Mouse (Mus musculus): ENCODE measurements at regions not wholly inside any gene's neighbourhood (a gene's known extent, or its start where the extent isn't known, plus 50 kb on each side); places are given as distances from the start of the nearest gene placed in this dataset.

DNA sequence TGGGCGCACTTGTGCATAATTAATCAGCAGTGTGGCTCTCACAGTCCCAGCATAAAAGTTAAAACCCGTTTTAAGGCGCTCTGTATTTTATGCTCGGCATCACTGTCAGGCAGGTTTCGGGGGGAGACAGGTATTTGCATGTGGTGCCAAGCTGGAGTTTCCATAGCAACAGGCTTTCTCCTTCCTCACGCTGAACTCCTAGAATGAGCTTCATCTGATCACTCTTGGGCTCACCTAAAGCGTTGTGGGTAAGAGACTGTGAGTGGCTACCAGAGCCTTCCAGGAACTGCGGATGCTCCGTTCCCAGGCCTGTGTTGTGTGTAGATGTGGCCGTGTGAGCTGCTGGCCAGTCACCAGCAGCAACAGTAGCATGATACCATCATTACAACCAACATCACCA is 161.5 kb downstream of the Ajap1 start:
- peak; percentile 44; the same call in 1 of the 2 replicates for ATAC-seq (ENCODE audit: low FRiP score)

GRCm38 (mm10) chr4:153320602-153321001 is 162.0 kb downstream of the Ajap1 start:
- no peak overlapping the region; the same call in 1 of the 2 replicates for H3K9ac ChIP-seq (replicated peaks; ENCODE audit: low read length, poor library complexity, severe bottlenecking)
- no peak for TF ChIP-seq CTCF (IDR thresholded peaks at IDR 0.05)

More for the DNA sequence above, 161.5 kb downstream of the Ajap1 start:
- Histone ChIP-seq H3K36me3 (ENCODE audit: insufficient read depth, low read length) (no peaks in the 10 kb centered on the region), H3K4me1 (ENCODE audit: insufficient read depth, low read length) (0 out of 2 replicates have a peak, but pooled peaks cover 7% of the 10 kb centered on the region), H3K9me3 (ENCODE audit: low read length) (no peaks in the 10 kb centered on the region), H3K4me3 (ENCODE audit: low read depth, low read length) (no peak overlapping the region), H3K9ac (replicated peaks; ENCODE audit: low read length, poor library complexity, severe bottlenecking) (no peak overlapping the region), H3K4me2 (ENCODE audit: low read depth, low read length, poor library complexity, severe bottlenecking) (peak overlapping the region; percentile 32; the same call in 1 of the 2 replicates), H3K27ac (ENCODE audit: low read depth, low read length) (peak overlapping the region; percentile 78), H3K27me3 (ENCODE audit: insufficient read depth, low read length) (no peaks in the 10 kb centered on the region)
- no peak for TF ChIP-seq CTCF (IDR thresholded peaks at IDR 0.05)
- 39% methylated on average over 10 of the region's 10 CpGs for WGBS
- peak; percentile 68 for DNase-seq (ENCODE audit: low spot score)

GRCm38 (mm10) chr4:153316964-153317724 is 165.5 kb downstream of the Ajap1 start:
- H3K9ac ChIP-seq (replicated peaks; ENCODE audit: low read length, poor library complexity, severe bottlenecking), result no peak overlapping the region
- H3K27me3 ChIP-seq (ENCODE audit: insufficient read depth, low read length), result no peaks in the 10 kb centered on the region
- H3K27ac ChIP-seq (ENCODE audit: low read depth, low read length), result no peak overlapping the region
- no peak for TF ChIP-seq CTCF (IDR thresholded peaks at IDR 0.05)
- H3K36me3 ChIP-seq (ENCODE audit: insufficient read depth, low read length), result no peaks in the 10 kb centered on the region
- H3K4me2 ChIP-seq (ENCODE audit: low read depth, low read length, poor library complexity, severe bottlenecking), result no peak overlapping the region
- 68% methylated on average over 16 of the region's 16 CpGs for WGBS
- ATAC-seq (ENCODE audit: low FRiP score), result no peak
- 0 out of 2 replicates have a peak, but pooled peaks cover 7% of the 10 kb centered on the region for H3K4me1 ChIP-seq (ENCODE audit: insufficient read depth, low read length)
- H3K9me3 ChIP-seq (ENCODE audit: low read length), result no peaks in the 10 kb centered on the region
- DNase-seq (ENCODE audit: low spot score), result no peak
- H3K4me3 ChIP-seq (ENCODE audit: low read depth, low read length), result no peak overlapping the region

More at GRCm38 (mm10) chr4:153320602-153321001, 162.0 kb downstream of the Ajap1 start:
- peak overlapping the region; percentile 78 for H3K27ac ChIP-seq (ENCODE audit: low read depth, low read length)
- H3K9me3 ChIP-seq (ENCODE audit: low read length), result no peaks in the 10 kb centered on the region
- H3K4me1 ChIP-seq (ENCODE audit: insufficient read depth, low read length), result 0 out of 2 replicates have a peak, but pooled peaks cover 7% of the 10 kb centered on the region
- peak overlapping the region; percentile 32 for H3K4me2 ChIP-seq (ENCODE audit: low read depth, low read length, poor library complexity, severe bottlenecking)
- H3K4me3 ChIP-seq (ENCODE audit: low read depth, low read length), result no peak overlapping the region
- H3K27me3 ChIP-seq (ENCODE audit: insufficient read depth, low read length), result no peaks in the 10 kb centered on the region
- DNase-seq (ENCODE audit: low spot score) (peak; percentile 13), ATAC-seq (ENCODE audit: low FRiP score) (peak; percentile 49; the same call in 1 of the 2 replicates)
- H3K36me3 ChIP-seq (ENCODE audit: insufficient read depth, low read length), result no peaks in the 10 kb centered on the region
- WGBS, result 35% methylated on average over 9 of the region's 9 CpGs

GRCm38 (mm10) chr4:153316519-153316918 is 166.1 kb downstream of the Ajap1 start:
- ATAC-seq (ENCODE audit: low FRiP score), result no peak
- Histone ChIP-seq H3K4me3 (ENCODE audit: low read depth, low read length) (no peak overlapping the region), H3K36me3 (ENCODE audit: insufficient read depth, low read length) (no peaks in the 10 kb centered on the region), H3K9me3 (ENCODE audit: low read length) (no peaks in the 10 kb centered on the region), H3K4me1 (ENCODE audit: insufficient read depth, low read length) (0 out of 2 replicates have a peak, but pooled peaks cover 4% of the 10 kb centered on the region), H3K27me3 (ENCODE audit: insufficient read depth, low read length) (no peaks in the 10 kb centered on the region), H3K27ac (ENCODE audit: low read depth, low read length) (no peak overlapping the region), H3K9ac (replicated peaks; ENCODE audit: low read length, poor library complexity, severe bottlenecking) (no peak overlapping the region), H3K4me2 (ENCODE audit: low read depth, low read length, poor library complexity, severe bottlenecking) (no peak overlapping the region)
- TF ChIP-seq CTCF (IDR thresholded peaks at IDR 0.05), result no peak
- DNase-seq (ENCODE audit: low spot score), result no peak
- 71% methylated on average over 4 of the region's 4 CpGs for WGBS

DNA sequence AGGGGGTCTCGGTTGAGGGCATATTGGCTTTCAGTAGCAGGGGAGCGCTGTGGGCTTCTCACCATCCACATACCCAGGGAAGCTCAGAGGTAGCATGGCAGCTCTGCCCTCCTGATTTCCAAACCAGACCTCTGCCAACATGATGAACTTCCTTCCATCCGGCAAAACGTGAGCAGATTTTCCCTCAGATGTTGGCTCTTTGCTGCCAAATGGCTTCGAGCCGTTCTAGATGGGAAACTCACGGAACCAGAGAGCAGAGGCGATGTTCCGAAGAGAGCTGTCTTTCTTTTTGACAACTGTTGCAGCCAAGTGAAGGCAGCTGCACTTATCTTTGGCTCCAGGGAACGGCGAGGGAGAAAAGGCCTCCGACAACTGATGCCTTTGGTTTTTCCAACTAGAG is 168.7 kb downstream of the Ajap1 start:
- ATAC-seq (ENCODE audit: low FRiP score) (no peak), DNase-seq (ENCODE audit: low spot score) (peak; percentile 36)
- no peak overlapping the region for H3K9ac ChIP-seq (replicated peaks; ENCODE audit: low read length, poor library complexity, severe bottlenecking)
- H3K36me3 ChIP-seq (ENCODE audit: insufficient read depth, low read length), result no peaks in the 10 kb centered on the region
- no peak for TF ChIP-seq CTCF (IDR thresholded peaks at IDR 0.05)
- no peaks in the 10 kb centered on the region for H3K4me1 ChIP-seq (ENCODE audit: insufficient read depth, low read length)
- H3K27ac ChIP-seq (ENCODE audit: low read depth, low read length), result no peak overlapping the region
- no peak overlapping the region for H3K4me2 ChIP-seq (ENCODE audit: low read depth, low read length, poor library complexity, severe bottlenecking)
- H3K9me3 ChIP-seq (ENCODE audit: low read length), result no peaks in the 10 kb centered on the region
- WGBS, result 91% methylated on average over 12 of the region's 12 CpGs
- no peaks in the 10 kb centered on the region for H3K27me3 ChIP-seq (ENCODE audit: insufficient read depth, low read length)
- no peak overlapping the region for H3K4me3 ChIP-seq (ENCODE audit: low read depth, low read length)

DNA sequence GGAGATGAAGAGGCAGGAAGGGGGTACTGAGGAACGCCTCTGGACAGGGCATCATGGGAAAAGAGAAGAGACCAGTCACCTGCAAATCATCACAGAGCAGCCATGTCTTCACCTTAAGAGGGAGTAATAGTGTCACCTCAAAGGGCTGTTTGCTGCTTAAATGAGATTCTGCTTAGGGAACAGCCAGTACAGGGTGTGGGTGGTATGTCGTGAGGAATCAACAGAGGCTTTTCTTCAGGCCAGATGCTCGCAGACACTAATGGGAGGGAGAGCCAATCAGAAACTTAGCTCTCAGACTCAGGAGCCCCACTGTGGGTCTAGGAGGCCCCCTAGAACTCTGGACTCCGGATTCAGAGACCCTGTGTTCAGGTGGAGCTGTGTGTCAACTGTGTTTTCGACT is 171.0 kb downstream of the Ajap1 start:
- 74% methylated on average over 5 of the region's 5 CpGs for WGBS

More for the DNA sequence above, 171.0 kb downstream of the Ajap1 start:
- H3K27ac ChIP-seq (ENCODE audit: low read depth, low read length), result no peak overlapping the region
- H3K4me1 ChIP-seq (ENCODE audit: insufficient read depth, low read length), result no peaks in the 10 kb centered on the region
- H3K27me3 ChIP-seq (ENCODE audit: insufficient read depth, low read length), result no peaks in the 10 kb centered on the region
- ATAC-seq (ENCODE audit: low FRiP score) (no peak), DNase-seq (ENCODE audit: low spot score) (no peak)
- H3K9me3 ChIP-seq (ENCODE audit: low read length), result no peaks in the 10 kb centered on the region
- no peaks in the 10 kb centered on the region for H3K36me3 ChIP-seq (ENCODE audit: insufficient read depth, low read length)
- no peak overlapping the region for H3K4me3 ChIP-seq (ENCODE audit: low read depth, low read length)
- H3K9ac ChIP-seq (replicated peaks; ENCODE audit: low read length, poor library complexity, severe bottlenecking), result no peak overlapping the region
- TF ChIP-seq CTCF (IDR thresholded peaks at IDR 0.05), result no peak
- H3K4me2 ChIP-seq (ENCODE audit: low read depth, low read length, poor library complexity, severe bottlenecking), result no peak overlapping the region
